Mouse (Mus musculus): ENCODE results near the gene P2ry2. TPM values are rescaled to one million over a fixed set of nuclear protein-coding genes. Genes with fewer than 3 reads are reported as not detected.
A peak's percentile ranks its signal among the peaks of the same experiment; 100 is the strongest.

P2ry2 gene
- total and polyA plus RNA-seq, 2 experiments from 2014 or later = 0.24 to 0.67 TPM

DNA sequence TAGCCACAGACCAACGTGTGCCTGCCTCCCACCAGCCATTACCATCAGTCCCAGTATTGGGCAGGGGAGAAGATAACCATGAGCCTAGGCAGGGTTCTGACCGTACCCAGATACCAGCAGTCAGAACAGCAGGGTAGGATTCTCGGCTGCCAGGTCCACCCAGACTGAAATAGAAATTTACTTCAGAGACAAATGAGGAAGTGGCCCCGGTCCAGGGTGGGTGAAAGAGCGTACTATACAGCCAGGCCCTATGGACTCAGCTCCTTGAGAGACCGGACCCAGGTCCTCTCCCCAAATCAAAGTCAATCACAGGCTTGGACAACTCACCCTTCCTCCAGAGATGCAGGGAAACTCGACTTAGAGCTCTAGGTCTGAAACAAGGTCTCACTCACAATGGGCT, 51.5 kb downstream of the P2ry2 start:
- Histone ChIP-seq H3K27me3 (ENCODE audit: insufficient read depth, low read length) (no peaks in the 10 kb centered on the region), H3K36me3 (ENCODE audit: insufficient read depth) (no peaks in the 10 kb centered on the region), H3K9me3 (ENCODE audit: low read length) (no peaks in the 10 kb centered on the region), H3K4me2 (ENCODE audit: low read depth) (no peak overlapping the region), H3K4me3 (ENCODE audit: low read depth, low read length) (no peak overlapping the region), H3K9ac (no peak overlapping the region), H3K27ac (ENCODE audit: low read depth, low read length) (no peak overlapping the region), H3K4me1 (ENCODE audit: insufficient read depth) (no peaks in the 10 kb centered on the region)
- DNase-seq = no peak
- 77% methylated on average over 7 of the region's 7 CpGs for WGBS
- TF ChIP-seq CTCF (IDR thresholded peaks at IDR 0.05; ENCODE audit: low read depth) = no peak
- no peak for ATAC-seq

DNA sequence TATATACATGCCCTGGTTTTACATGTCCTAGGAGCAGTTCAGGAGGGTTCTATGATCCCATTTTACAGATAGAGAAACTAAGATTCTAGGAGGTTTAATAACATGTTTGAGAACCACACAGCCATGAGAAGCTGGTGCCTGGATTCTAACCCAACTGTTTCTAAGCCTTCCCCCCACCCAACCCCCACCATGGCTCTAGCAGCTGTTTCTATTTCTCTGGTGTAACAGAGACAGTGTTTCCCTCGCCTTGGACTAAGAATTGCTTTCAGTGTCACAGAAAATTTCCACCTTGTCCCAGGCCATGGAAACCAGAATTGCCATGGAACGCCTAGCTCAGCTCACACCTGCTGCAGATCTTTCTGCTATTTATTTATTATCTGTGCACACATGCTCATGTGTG, 52.2 kb downstream of the P2ry2 start:
- TF ChIP-seq CTCF (IDR thresholded peaks at IDR 0.05; ENCODE audit: low read depth) = no peak
- DNase-seq = no peak
- Histone ChIP-seq H3K27me3 (ENCODE audit: insufficient read depth, low read length) (no peaks in the 10 kb centered on the region), H3K9me3 (ENCODE audit: low read length) (no peaks in the 10 kb centered on the region), H3K4me3 (ENCODE audit: low read depth, low read length) (no peak overlapping the region), H3K27ac (ENCODE audit: low read depth, low read length) (no peak overlapping the region), H3K4me1 (ENCODE audit: insufficient read depth) (no peaks in the 10 kb centered on the region), H3K4me2 (ENCODE audit: low read depth) (no peak overlapping the region), H3K36me3 (ENCODE audit: insufficient read depth) (no peaks in the 10 kb centered on the region), H3K9ac (no peak overlapping the region)
- no peak for ATAC-seq
- 81% methylated on average over 2 of the region's 2 CpGs for WGBS

DNA sequence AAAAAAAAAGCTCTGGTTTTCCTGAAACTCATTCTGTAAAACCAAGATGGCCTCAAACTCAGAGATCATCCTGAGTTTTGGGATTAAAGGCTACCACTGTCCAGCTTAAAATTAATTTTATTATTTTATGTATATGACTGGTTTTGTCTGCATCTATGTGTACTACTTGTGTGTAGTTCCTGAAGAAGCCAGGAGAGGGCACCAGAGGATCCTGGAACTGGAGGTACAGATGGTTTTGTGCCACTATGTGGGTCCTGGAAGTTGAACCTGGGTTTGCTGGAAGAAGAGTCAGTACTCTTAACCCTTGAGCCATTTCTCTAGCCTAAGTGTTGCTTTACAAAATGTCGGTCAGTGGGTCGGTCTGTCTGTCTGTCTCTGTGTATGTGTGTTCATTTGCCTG, 54.2 kb downstream of the P2ry2 start:
- Histone ChIP-seq H3K9ac (no peak overlapping the region), H3K36me3 (ENCODE audit: insufficient read depth) (no peaks in the 10 kb centered on the region), H3K4me1 (ENCODE audit: insufficient read depth) (no peaks in the 10 kb centered on the region), H3K27ac (ENCODE audit: low read depth, low read length) (no peak overlapping the region), H3K27me3 (ENCODE audit: insufficient read depth, low read length) (no peaks in the 10 kb centered on the region), H3K4me2 (ENCODE audit: low read depth) (no peak overlapping the region), H3K4me3 (ENCODE audit: low read depth, low read length) (no peak overlapping the region), H3K9me3 (ENCODE audit: low read length) (no peaks in the 10 kb centered on the region)
- DNase-seq = no peak
- ATAC-seq = no peak
- WGBS = 96% methylated on average over 2 of the region's 2 CpGs
- TF ChIP-seq CTCF (IDR thresholded peaks at IDR 0.05; ENCODE audit: low read depth) = 0 out of 2 replicates have a peak, but pooled peaks have one; percentile 8

DNA sequence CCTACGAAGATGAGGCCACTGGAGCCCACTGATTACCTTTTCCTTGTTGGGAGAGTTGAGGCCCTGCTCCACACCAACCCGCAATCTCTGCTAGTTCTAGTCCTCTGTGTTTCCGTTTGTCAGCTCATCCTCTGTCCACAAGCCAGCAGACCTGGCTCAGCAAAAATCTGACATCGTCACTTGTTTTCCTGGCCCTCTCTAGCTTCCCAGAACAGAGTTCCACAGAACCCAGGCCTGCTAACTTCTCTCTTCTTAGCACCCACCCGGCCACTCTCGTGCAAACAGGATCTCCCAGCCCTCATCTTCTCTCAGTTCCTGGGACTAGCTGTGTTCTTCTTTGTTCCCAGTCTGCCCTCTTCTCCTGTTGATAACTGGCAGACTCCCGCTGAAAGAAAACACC, 60.0 kb downstream of the P2ry2 start:
- H3K4me1 ChIP-seq (ENCODE audit: insufficient read depth) = no peaks in the 10 kb centered on the region
- H3K4me3 ChIP-seq (ENCODE audit: low read depth, low read length) = no peak overlapping the region
- ATAC-seq (no peak), DNase-seq (no peak)
- no peaks in the 10 kb centered on the region for H3K36me3 ChIP-seq (ENCODE audit: insufficient read depth)
- H3K27ac ChIP-seq (ENCODE audit: low read depth, low read length) = no peak overlapping the region
- no peaks in the 10 kb centered on the region for H3K27me3 ChIP-seq (ENCODE audit: insufficient read depth, low read length)
- no peak for TF ChIP-seq CTCF (IDR thresholded peaks at IDR 0.05; ENCODE audit: low read depth)
- no peak overlapping the region for H3K4me2 ChIP-seq (ENCODE audit: low read depth)
- no peak overlapping the region for H3K9ac ChIP-seq
- WGBS = 90% methylated on average over 7 of the region's 7 CpGs
- H3K9me3 ChIP-seq (ENCODE audit: low read length) = no peaks in the 10 kb centered on the region

DNA sequence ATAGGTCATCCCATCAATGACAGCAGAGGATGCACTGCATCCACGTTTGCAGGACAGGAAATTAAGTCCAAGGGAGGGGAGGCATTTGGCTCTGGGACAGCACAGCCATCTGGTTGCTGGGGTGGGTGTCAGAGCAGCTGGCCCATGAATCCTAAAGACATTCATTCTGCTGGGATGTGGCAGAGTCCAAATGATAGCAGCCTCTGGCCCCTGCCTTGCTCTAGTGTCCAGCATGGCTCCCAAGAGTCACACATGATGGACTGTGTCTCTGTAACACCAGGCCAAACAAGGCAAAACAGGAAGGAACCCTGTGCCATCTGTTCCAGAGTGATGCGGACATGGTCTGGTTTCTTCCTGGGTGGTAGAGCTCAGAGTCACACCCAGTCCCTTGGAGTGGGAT, 60.8 kb downstream of the P2ry2 start:
- Histone ChIP-seq H3K27me3 (ENCODE audit: insufficient read depth, low read length) (no peaks in the 10 kb centered on the region), H3K4me3 (ENCODE audit: low read depth, low read length) (no peak overlapping the region), H3K36me3 (ENCODE audit: insufficient read depth) (no peaks in the 10 kb centered on the region), H3K4me1 (ENCODE audit: insufficient read depth) (no peaks in the 10 kb centered on the region), H3K9me3 (ENCODE audit: low read length) (no peaks in the 10 kb centered on the region), H3K27ac (ENCODE audit: low read depth, low read length) (no peak overlapping the region), H3K9ac (no peak overlapping the region), H3K4me2 (ENCODE audit: low read depth) (no peak overlapping the region)
- no peak for ATAC-seq
- WGBS = 55% methylated on average over 2 of the region's 2 CpGs
- no peak for DNase-seq
- no peak for TF ChIP-seq CTCF (IDR thresholded peaks at IDR 0.05; ENCODE audit: low read depth)

DNA sequence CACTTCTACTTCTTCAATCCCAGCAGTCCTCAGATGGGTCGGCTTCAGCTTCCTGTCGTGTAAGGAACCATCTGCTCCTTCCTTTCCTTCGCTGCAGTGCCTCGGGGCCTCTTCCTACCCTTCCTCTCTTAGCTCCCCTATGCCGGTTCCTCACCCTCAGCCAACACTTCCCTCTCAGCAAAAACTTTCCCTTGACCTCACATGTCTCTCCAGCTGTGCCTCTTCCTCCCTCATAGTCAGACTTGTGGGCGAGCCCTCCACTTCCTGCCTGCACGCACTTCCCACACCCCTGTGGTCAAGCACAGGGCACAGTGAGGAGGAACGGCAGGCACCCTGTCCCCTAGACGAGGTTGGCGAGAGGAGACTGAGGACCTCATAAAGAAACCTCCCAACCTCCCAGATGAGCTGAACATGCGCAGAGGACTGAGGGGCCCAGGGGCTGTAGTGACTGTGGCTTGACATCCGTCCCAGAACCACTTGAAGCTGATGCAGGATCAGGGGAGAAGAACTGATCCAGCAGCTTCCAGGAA, 62.1 kb downstream of the P2ry2 start:
- Histone ChIP-seq H3K4me1 (ENCODE audit: insufficient read depth) (no peaks in the 10 kb centered on the region), H3K36me3 (ENCODE audit: insufficient read depth) (no peaks in the 10 kb centered on the region), H3K4me2 (ENCODE audit: low read depth) (no peak overlapping the region), H3K9me3 (ENCODE audit: low read length) (no peaks in the 10 kb centered on the region), H3K4me3 (ENCODE audit: low read depth, low read length) (no peak overlapping the region), H3K9ac (no peak overlapping the region), H3K27ac (ENCODE audit: low read depth, low read length) (no peak overlapping the region), H3K27me3 (ENCODE audit: insufficient read depth, low read length) (no peaks in the 10 kb centered on the region)
- WGBS = 76% methylated on average over 12 of the region's 12 CpGs
- ATAC-seq (no peak; the same call in 1 of the 2 replicates), DNase-seq (no peak)
- TF ChIP-seq CTCF (IDR thresholded peaks at IDR 0.05; ENCODE audit: low read depth) = no peak

DNA sequence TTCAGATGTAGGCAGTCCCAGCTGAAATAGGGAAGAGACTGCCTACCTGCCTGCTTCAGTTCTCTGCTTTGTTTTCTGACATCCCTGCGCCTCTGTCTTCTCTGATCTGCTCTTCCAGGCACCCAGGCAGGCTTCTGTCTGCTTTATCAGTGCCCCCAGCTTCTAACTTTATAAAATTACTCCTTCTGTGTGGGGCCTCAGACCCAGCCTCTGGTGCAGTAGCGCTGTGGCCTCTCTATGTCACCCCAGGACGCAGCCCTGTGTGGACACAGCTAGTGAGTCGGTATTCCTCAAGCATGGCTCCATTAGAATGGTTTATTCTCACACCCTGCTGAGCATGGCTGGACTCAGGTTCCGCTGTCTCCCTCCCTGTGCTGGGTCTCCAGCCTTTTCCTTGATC, 62.6 kb downstream of the P2ry2 start:
- H3K9me3 ChIP-seq (ENCODE audit: low read length) = no peaks in the 10 kb centered on the region
- no peak overlapping the region for H3K4me3 ChIP-seq (ENCODE audit: low read depth, low read length)
- H3K4me2 ChIP-seq (ENCODE audit: low read depth) = no peak overlapping the region
- H3K9ac ChIP-seq = no peak overlapping the region
- H3K27ac ChIP-seq (ENCODE audit: low read depth, low read length) = no peak overlapping the region
- H3K4me1 ChIP-seq (ENCODE audit: insufficient read depth) = no peaks in the 10 kb centered on the region
- no peak for TF ChIP-seq CTCF (IDR thresholded peaks at IDR 0.05; ENCODE audit: low read depth)
- H3K27me3 ChIP-seq (ENCODE audit: insufficient read depth, low read length) = no peaks in the 10 kb centered on the region
- 73% methylated on average over 5 of the region's 5 CpGs for WGBS
- DNase-seq = no peak
- no peak for ATAC-seq
- H3K36me3 ChIP-seq (ENCODE audit: insufficient read depth) = no peaks in the 10 kb centered on the region

Other genes starting within 250 kb of the P2ry2 start
- 7.5 and 8.3 TPM in 2 replicates for gene Relt, start 149.4 kb downstream of the P2ry2 start, total RNA-seq (2014; rRNA removed)
- 4.4 and 5.1 TPM in 2 replicates for gene Relt, start 149.4 kb downstream of the P2ry2 start, polyA plus RNA-seq (2015; fragmentation: Nextera tagmentation; extraction: Ambion mirVana)
- 47.9 and 52.7 TPM in 2 replicates for gene Arhgef17, start 80.8 kb downstream of the P2ry2 start, total RNA-seq (2014; rRNA removed)
- gene Arhgef17, start 80.8 kb downstream of the P2ry2 start, polyA plus RNA-seq (2015; fragmentation: Nextera tagmentation; extraction: Ambion mirVana) = 9.8 and 12.5 TPM in 2 replicates
- gene P2ry6, start 38.2 kb downstream of the P2ry2 start, total RNA-seq (2014; rRNA removed) = 1.2 and 2.3 TPM in 2 replicates
- gene P2ry6, start 38.2 kb downstream of the P2ry2 start, polyA plus RNA-seq (2015; fragmentation: Nextera tagmentation; extraction: Ambion mirVana) = 3.1 and 3.8 TPM in 2 replicates
- gene Fchsd2, start 80.0 kb upstream of the P2ry2 start, total RNA-seq (2014; rRNA removed) = 59.6 and 66.8 TPM in 2 replicates
- 24.7 and 36.3 TPM in 2 replicates for gene Fchsd2, start 80.0 kb upstream of the P2ry2 start, polyA plus RNA-seq (2015; fragmentation: Nextera tagmentation; extraction: Ambion mirVana)